Mouse (Mus musculus) 3T3-L1 (cell line): ENCODE measurements at regions not wholly inside any gene's neighbourhood (a gene's known extent, or its start where the extent isn't known, plus 50 kb on each side); places are given as distances from the start of the nearest gene placed in this dataset.
"Not testable (repeated sequence)": the region's sequence is repeated elsewhere in the genome, so short reads cannot be mapped to it uniquely, and the experiment has no call there.

Experiments used
- DNase-seq: peaks from one replicate; pipeline ENCODE4 v3.0.0-alpha.2; 2015; ENCODE audit warnings: low read depth, low spot score

- DNase-seq: peak; percentile 25
Measured at GRCm38 (mm10) chr2:107117564-107117963, 58.1 kb upstream of the Fshb start.

- DNase-seq: peak; percentile 32
Measured at GRCm38 (mm10) chr2:107118711-107119474, 59.4 kb upstream of the Fshb start.

- DNase-seq: no peak
Measured at GRCm38 (mm10) chr2:107119697-107120096, 60.2 kb upstream of the Fshb start.

- DNase-seq: no peak
Measured at GRCm38 (mm10) chr2:107133186-107133585, 73.7 kb upstream of the Fshb start.

GRCm38 (mm10) chr2:107149317-107149716 is 89.9 kb upstream of the Fshb start:
- DNase-seq: no peak

- DNase-seq: no peak
Measured at GRCm38 (mm10) chr2:107149851-107150250, 90.4 kb upstream of the Fshb start.

- DNase-seq: no peak
Measured at GRCm38 (mm10) chr2:107150373-107150772, 90.9 kb upstream of the Fshb start.

- no peak for DNase-seq
Measured at GRCm38 (mm10) chr2:107151878-107152277, 92.4 kb upstream of the Fshb start.

- DNase-seq: not testable (repeated sequence)
Measured at GRCm38 (mm10) chr2:107158836-107159402, 99.5 kb upstream of the Fshb start.

- peak; percentile 92 for DNase-seq
Measured at GRCm38 (mm10) chr2:107175721-107176120, 114.7 kb upstream of the Kcna4 start.

- no peak for DNase-seq
Measured at GRCm38 (mm10) chr2:107183066-107183465, 107.4 kb upstream of the Kcna4 start.

GRCm38 (mm10) chr2:107184864-107185263 is 105.6 kb upstream of the Kcna4 start:
- no peak for DNase-seq

- DNase-seq: peak; percentile 93
Measured at GRCm38 (mm10) chr2:107201856-107202473, 88.5 kb upstream of the Kcna4 start.

GRCm38 (mm10) chr2:107202474-107202858 is 88.0 kb upstream of the Kcna4 start:
- no peak for DNase-seq

- DNase-seq: peak; percentile 47
Measured at GRCm38 (mm10) chr2:107221544-107221943, 68.9 kb upstream of the Kcna4 start.

GRCm38 (mm10) chr2:107224679-107225078 is 65.8 kb upstream of the Kcna4 start:
- DNase-seq: no peak

- peak; percentile 30 for DNase-seq
Measured at GRCm38 (mm10) chr2:107227486-107227885, 63.0 kb upstream of the Kcna4 start.

GRCm38 (mm10) chr2:107228287-107228686 is 62.2 kb upstream of the Kcna4 start:
- DNase-seq: peak; percentile 88

GRCm38 (mm10) chr2:107231680-107232079 is 58.8 kb upstream of the Kcna4 start:
- DNase-seq: peak; percentile 31

- peak; percentile 53 for DNase-seq
Measured at GRCm38 (mm10) chr2:107232885-107233284, 57.6 kb upstream of the Kcna4 start.
